Mouse (Mus musculus): Measurements from ENCODE around the gene Rbm45. TPM values are rescaled to one million over a fixed set of nuclear protein-coding genes. Genes with fewer than 3 reads are reported as not detected.

The Rbm45 gene
- polyA plus RNA-seq, 2 experiments = 14.8 to 31.2 TPM

GRCm38 (mm10) chr2:76421411-76421924 lies 51.7 kb downstream of the Rbm45 start:
- no peak overlapping the region for H3K9ac ChIP-seq (ENCODE audit: low read depth, low read length, severe bottlenecking)
- H3K4me3 ChIP-seq (replicated peaks; ENCODE audit: low read length) = no peak overlapping the region
- ATAC-seq (ENCODE audit: low FRiP score, low read depth) (no peak), DNase-seq (ENCODE audit: low spot score) (no peak)
- H3K9me3 ChIP-seq (ENCODE audit: control insufficient read depth, low read length) = no peaks in the 10 kb centered on the region
- no peak overlapping the region for H3K4me2 ChIP-seq (replicated peaks; ENCODE audit: low read depth, low read length, severe bottlenecking)
- H3K36me3 ChIP-seq (ENCODE audit: control insufficient read depth, insufficient read depth, low read length) = no peaks in the 10 kb centered on the region
- no peak overlapping the region for H3K27ac ChIP-seq (replicated peaks; ENCODE audit: low read depth, low read length)
- H3K4me1 ChIP-seq (ENCODE audit: control insufficient read depth, insufficient read depth, low read length) = no peaks in the 10 kb centered on the region
- no peak for TF ChIP-seq POLR2A (IDR thresholded peaks at IDR 0.05; ENCODE audit: borderline replicate concordance, extremely low read depth, insufficient read depth, insufficient read length)
- no peaks in the 10 kb centered on the region for H3K27me3 ChIP-seq (ENCODE audit: control insufficient read depth, insufficient read depth, low read length)
- 53% methylated on average over 6 of the region's 6 CpGs for WGBS

GRCm38 (mm10) chr2:76426816-76427215 lies 57.0 kb downstream of the Rbm45 start:
- Histone ChIP-seq H3K9me3 (ENCODE audit: control insufficient read depth, low read length) (no peaks in the 10 kb centered on the region), H3K4me2 (replicated peaks; ENCODE audit: low read depth, low read length, severe bottlenecking) (no peak overlapping the region), H3K27me3 (ENCODE audit: control insufficient read depth, insufficient read depth, low read length) (no peaks in the 10 kb centered on the region), H3K4me1 (ENCODE audit: control insufficient read depth, insufficient read depth, low read length) (no peaks in the 10 kb centered on the region), H3K4me3 (replicated peaks; ENCODE audit: low read length) (no peak overlapping the region), H3K9ac (ENCODE audit: low read depth, low read length, severe bottlenecking) (no peak overlapping the region), H3K36me3 (ENCODE audit: control insufficient read depth, insufficient read depth, low read length) (no peaks in the 10 kb centered on the region), H3K27ac (replicated peaks; ENCODE audit: low read depth, low read length) (no peak overlapping the region)
- DNase-seq (ENCODE audit: low spot score) (no peak), ATAC-seq (ENCODE audit: low FRiP score, low read depth) (no peak)
- 62% methylated on average over 3 of the region's 3 CpGs for WGBS
- no peak for TF ChIP-seq POLR2A (IDR thresholded peaks at IDR 0.05; ENCODE audit: borderline replicate concordance, extremely low read depth, insufficient read depth, insufficient read length)

GRCm38 (mm10) chr2:76429318-76429717 lies 59.5 kb downstream of the Rbm45 start:
- no peak for ATAC-seq (ENCODE audit: low FRiP score, low read depth)
- WGBS = 34% methylated on average over 3 of the region's 3 CpGs
- Histone ChIP-seq H3K9me3 (ENCODE audit: control insufficient read depth, low read length) (no peaks in the 10 kb centered on the region), H3K27me3 (ENCODE audit: control insufficient read depth, insufficient read depth, low read length) (no peaks in the 10 kb centered on the region), H3K9ac (ENCODE audit: low read depth, low read length, severe bottlenecking) (no peak overlapping the region), H3K36me3 (ENCODE audit: control insufficient read depth, insufficient read depth, low read length) (no peaks in the 10 kb centered on the region), H3K4me1 (ENCODE audit: control insufficient read depth, insufficient read depth, low read length) (peaks cover 3% of the 10 kb centered on the region; the same call in 1 of the 2 replicates), H3K27ac (replicated peaks; ENCODE audit: low read depth, low read length) (no peak overlapping the region), H3K4me3 (replicated peaks; ENCODE audit: low read length) (no peak overlapping the region), H3K4me2 (replicated peaks; ENCODE audit: low read depth, low read length, severe bottlenecking) (no peak overlapping the region)
- TF ChIP-seq POLR2A (IDR thresholded peaks at IDR 0.05; ENCODE audit: borderline replicate concordance, extremely low read depth, insufficient read depth, insufficient read length) = no peak
- no peak for DNase-seq (ENCODE audit: low spot score)

DNA sequence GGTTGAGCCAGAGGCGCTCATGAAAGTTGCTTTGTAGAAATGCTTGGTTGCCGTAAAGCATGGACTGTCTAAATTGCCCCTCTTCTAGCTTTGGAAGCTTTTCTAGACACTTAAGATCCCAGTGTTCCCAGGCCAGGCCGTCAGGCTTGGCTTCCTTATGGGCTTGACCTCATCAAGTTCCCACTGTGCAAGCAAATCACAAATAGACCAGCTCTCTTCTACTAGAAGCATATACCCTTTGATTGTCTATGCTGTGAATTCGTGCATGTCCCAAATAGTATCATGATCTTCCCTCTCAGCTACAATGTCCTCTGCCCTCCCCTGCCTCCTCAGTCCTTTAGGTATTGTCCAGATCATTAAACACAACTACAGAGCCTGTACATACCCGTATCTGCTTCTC lies 60.1 kb downstream of the Rbm45 start:
- Histone ChIP-seq H3K4me3 (replicated peaks; ENCODE audit: low read length) (no peak overlapping the region), H3K27me3 (ENCODE audit: control insufficient read depth, insufficient read depth, low read length) (no peaks in the 10 kb centered on the region), H3K9me3 (ENCODE audit: control insufficient read depth, low read length) (no peaks in the 10 kb centered on the region), H3K4me1 (ENCODE audit: control insufficient read depth, insufficient read depth, low read length) (peaks cover 3% of the 10 kb centered on the region; the same call in 1 of the 2 replicates), H3K9ac (ENCODE audit: low read depth, low read length, severe bottlenecking) (no peak overlapping the region), H3K27ac (replicated peaks; ENCODE audit: low read depth, low read length) (no peak overlapping the region), H3K36me3 (ENCODE audit: control insufficient read depth, insufficient read depth, low read length) (no peaks in the 10 kb centered on the region), H3K4me2 (replicated peaks; ENCODE audit: low read depth, low read length, severe bottlenecking) (no peak overlapping the region)
- WGBS = 58% methylated on average over 5 of the region's 5 CpGs
- ATAC-seq (ENCODE audit: low FRiP score, low read depth) (no peak), DNase-seq (ENCODE audit: low spot score) (no peak)
- TF ChIP-seq POLR2A (IDR thresholded peaks at IDR 0.05; ENCODE audit: borderline replicate concordance, extremely low read depth, insufficient read depth, insufficient read length) = no peak

DNA sequence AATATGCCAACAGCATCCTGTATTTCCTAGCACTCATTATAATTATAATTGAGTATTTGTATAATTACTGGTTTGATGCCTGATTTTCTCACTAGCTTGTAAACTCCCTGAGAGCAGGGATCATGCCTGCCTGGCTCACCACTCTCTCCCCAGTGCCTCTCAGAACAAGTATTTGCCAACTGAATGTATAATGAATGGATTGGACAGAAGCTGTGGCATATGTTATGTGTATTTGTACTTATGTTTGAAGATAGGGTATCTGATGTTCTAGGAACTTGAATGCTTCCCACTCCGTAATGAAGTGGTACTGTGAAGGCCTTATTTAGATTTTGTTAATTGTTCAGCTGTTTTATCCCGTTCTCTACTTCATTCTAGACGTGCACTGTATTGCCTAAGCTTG lies 60.8 kb downstream of the Rbm45 start:
- DNase-seq (ENCODE audit: low spot score) (no peak), ATAC-seq (ENCODE audit: low FRiP score, low read depth) (no peak)
- no peaks in the 10 kb centered on the region for H3K36me3 ChIP-seq (ENCODE audit: control insufficient read depth, insufficient read depth, low read length)
- H3K4me1 ChIP-seq (ENCODE audit: control insufficient read depth, insufficient read depth, low read length) = peaks cover 3% of the 10 kb centered on the region; the same call in 1 of the 2 replicates
- no peak overlapping the region for H3K9ac ChIP-seq (ENCODE audit: low read depth, low read length, severe bottlenecking)
- H3K27me3 ChIP-seq (ENCODE audit: control insufficient read depth, insufficient read depth, low read length) = no peaks in the 10 kb centered on the region
- no peak overlapping the region for H3K4me2 ChIP-seq (replicated peaks; ENCODE audit: low read depth, low read length, severe bottlenecking)
- H3K4me3 ChIP-seq (replicated peaks; ENCODE audit: low read length) = no peak overlapping the region
- WGBS = 88% methylated on average over 3 of the region's 3 CpGs
- no peak for TF ChIP-seq POLR2A (IDR thresholded peaks at IDR 0.05; ENCODE audit: borderline replicate concordance, extremely low read depth, insufficient read depth, insufficient read length)
- H3K9me3 ChIP-seq (ENCODE audit: control insufficient read depth, low read length) = no peaks in the 10 kb centered on the region
- H3K27ac ChIP-seq (replicated peaks; ENCODE audit: low read depth, low read length) = no peak overlapping the region

Other genes starting within 250 kb of the Rbm45 start
- gene Pde11a, start 31.2 kb upstream of the Rbm45 start, polyA plus RNA-seq (2012; rRNA removed) = 0.58 and 0.72 TPM in 2 replicates
- 0.33 and 1.1 TPM in 2 replicates for gene Pde11a, start 31.2 kb upstream of the Rbm45 start, polyA plus RNA-seq (2014; fragmentation: Nextera tagmentation; extraction: Ambion mirVana)
- gene Cyct, start 9.5 kb upstream of the Rbm45 start, polyA plus RNA-seq (2012; rRNA removed) = 0.13 and 0.14 TPM in 2 replicates
- gene Cyct, start 9.5 kb upstream of the Rbm45 start, polyA plus RNA-seq (2014; fragmentation: Nextera tagmentation; extraction: Ambion mirVana) = 0.30 TPM in 1 of 2 replicates, not detected in the other
- gene Osbpl6, start 36.5 kb downstream of the Rbm45 start, polyA plus RNA-seq (2012; rRNA removed) = 8.9 and 11.3 TPM in 2 replicates
- gene Osbpl6, start 36.5 kb downstream of the Rbm45 start, polyA plus RNA-seq (2014; fragmentation: Nextera tagmentation; extraction: Ambion mirVana) = 11.5 and 15.1 TPM in 2 replicates

Measured in limb, embryonic 14.5 days (tissue).